Mouse (Mus musculus): ENCODE measurements around the gene Ralgps1. TPM values are rescaled to one million over a fixed set of nuclear protein-coding genes. Genes with fewer than 3 reads are reported as not detected.

Gene Ralgps1
- 12.6 TPM for total RNA-seq (2023)

DNA sequence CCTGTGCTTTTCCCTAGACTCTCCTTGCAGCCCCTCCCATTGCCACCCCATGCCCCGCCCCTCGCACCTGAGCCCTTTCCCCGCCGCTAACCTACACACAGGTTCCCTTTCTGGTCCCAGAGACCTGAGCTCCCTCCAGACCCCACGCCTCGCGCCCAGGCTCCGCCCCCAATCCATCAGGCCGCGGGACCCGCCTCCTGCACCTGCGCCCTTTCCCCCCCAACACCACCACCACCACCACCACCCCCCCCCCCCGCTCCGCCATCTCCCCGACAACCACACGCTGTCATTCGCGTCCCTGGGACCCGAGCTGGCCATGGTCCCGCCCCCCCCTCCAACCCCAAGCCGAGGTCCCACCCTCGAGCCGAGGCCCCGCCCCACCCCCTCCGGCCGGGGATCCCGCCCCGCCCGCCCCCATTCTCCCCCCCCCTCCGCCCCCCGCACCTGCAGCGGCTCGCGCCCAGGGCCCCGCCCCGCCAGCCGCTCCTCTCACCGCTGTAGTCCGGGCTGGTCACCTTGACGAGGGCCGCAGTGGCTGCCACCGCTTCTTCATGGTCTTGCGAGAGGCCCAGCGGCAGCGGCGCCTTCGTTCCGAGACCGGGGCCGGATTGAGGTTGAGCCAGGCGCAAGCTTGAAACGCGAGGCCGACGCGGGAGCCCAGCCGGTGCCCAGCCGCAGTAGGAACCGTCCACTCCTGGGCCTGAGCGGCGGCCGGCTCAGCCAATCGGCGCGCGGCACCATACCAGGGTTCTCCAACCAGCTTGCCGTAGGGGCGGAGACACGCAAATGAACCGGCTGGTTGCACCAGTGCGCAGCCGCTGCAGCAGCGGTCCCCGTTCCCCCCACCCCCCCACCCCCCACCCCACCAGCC, at the start of gene Ralgps1:
Gene Ralgps1 (minus strand): TSS at position 710 of the 871 bp plus-strand sequence.

DNA sequence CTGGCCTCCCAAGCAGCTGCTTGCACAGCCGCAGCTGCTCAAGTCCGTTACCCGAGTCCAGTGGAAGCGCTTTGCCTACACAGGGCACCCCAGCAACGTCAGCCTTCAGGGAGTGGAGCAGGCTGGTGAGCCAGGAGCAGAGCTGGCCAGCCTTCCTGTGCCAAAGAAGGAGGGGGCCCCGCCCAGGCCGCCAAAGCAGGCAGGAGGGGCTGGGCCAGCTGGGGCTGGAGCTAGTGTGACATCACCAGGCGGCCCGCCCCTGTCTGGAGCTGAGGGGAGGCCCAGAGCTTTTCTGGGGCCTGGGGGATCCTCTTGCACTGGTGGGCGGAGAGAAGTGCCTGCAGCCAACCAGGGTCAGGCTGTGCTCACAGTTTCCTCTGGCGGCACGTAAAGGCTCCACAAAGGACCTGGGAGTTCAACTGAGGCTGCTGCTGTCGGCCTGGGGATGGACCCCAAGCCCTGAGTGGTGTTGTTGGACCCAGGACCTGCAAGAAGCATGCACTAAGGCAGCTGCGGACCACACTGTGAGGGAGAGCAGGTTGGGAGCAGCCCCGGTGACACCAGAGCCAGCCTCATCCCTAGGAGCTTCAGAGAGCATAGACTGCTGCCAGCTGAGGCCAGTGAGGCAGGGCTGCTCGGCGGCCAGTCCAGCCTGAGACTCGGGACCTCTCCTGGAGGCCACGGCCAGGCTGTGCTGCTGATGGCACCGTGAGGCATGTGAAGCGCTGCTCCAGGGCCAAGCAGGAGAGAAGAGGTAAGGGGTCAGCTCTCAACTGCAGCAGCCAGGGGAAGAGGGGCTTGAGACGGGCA, 155.4 kb downstream of the Ralgps1 start, which contains the start of gene Angptl2:
Gene Angptl2 (plus strand): TSS at position 370 of the 810 bp plus-strand sequence.

DNA sequence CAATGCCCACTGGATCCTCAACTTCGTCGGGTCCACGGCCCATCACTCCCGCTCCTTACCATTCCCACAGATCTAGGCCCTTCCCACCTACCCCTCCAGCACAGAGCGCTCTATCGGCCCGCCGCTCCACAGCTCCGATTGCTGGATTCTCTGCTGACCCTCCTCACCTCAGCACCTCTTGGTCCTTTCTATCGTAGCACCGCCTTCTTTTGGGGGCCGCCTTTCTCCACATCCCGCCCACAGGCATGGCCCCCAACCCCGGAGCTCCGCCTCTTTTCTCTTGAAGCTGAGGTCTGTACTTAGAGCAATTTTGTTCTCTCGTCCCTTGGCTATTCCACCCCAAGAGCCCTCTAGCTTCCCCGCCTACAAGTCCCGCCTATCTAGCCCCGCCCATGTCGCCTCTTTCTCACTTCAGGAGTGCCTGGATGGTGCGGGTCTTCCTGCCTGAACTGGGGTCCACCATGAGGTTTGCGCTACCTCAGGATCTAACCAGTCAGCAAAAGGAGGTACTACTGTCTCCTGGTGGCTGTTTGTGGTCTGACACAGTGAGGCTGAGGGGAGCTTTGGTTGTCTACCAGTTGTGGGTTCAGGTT, 239.7 kb downstream of the Ralgps1 start, which contains the start of gene Garnl3:
Gene Garnl3 (minus strand): TSS at position 155 of the 593 bp plus-strand sequence.

Other genes starting within 250 kb of the Ralgps1 start
- 0.40 TPM for gene Garnl3, start 239.8 kb downstream of the Ralgps1 start, total RNA-seq (2023)
- 1.6 TPM for gene Angptl2, start 155.4 kb downstream of the Ralgps1 start, total RNA-seq (2023)
- gene Zbtb34, start 59.8 kb upstream of the Ralgps1 start, total RNA-seq (2023) = 6.5 TPM
- gene Zbtb43, start 97.1 kb upstream of the Ralgps1 start, total RNA-seq (2023) = 32.2 TPM

All from CD8-positive naive resting alpha-beta T cell, adult 57 days (primary cell).